Mouse (Mus musculus) right cerebral cortex, postnatal 14 days (tissue): Measurements from ENCODE around the gene Arrb1.

Source experiments
- DNase-seq: peaks from one replicate; pipeline ENCODE4 v3.0.0; 2022

Arrb1 gene

GRCm38 (mm10) chr7:99642078-99642477 is 106.8 kb downstream of the Arrb1 start:
- no peak for DNase-seq

GRCm38 (mm10) chr7:99644701-99645100 is 109.4 kb downstream of the Arrb1 start:
- no peak for DNase-seq

- no peak for DNase-seq
Observed at GRCm38 (mm10) chr7:99648623-99649022, 113.4 kb downstream of the Arrb1 start.

GRCm38 (mm10) chr7:99649585-99649984 is 114.3 kb downstream of the Arrb1 start:
- no peak for DNase-seq

- no peak for DNase-seq
Observed at GRCm38 (mm10) chr7:99654244-99654643, 119.0 kb downstream of the Arrb1 start.
